Mouse (Mus musculus) midbrain, embryonic 14.5 days (tissue): ENCODE measurements around the gene Zgrf1. TPM values are rescaled to one million over a fixed set of nuclear protein-coding genes. Genes with fewer than 3 reads are reported as not detected.

Source experiments
- ATAC-seq: fragments of 200-750 bp; cut with Nextera tagmentation; 2 replicates; pipeline ENCODE4 v1.8.0; 2017; ENCODE audit warnings: moderate number of reproducible peaks, moderate library complexity; ENCODE audit not compliant: low FRiP score, low TSS enrichment
- DNase-seq: peaks from one replicate; pipeline ENCODE4 v3.0.0-alpha.2; 2015
- H3K27ac ChIP-seq: fragments of 300-500 bp; sonication (generic); replicated peaks from 2 replicates; pipeline ENCODE4 v1.5.1; 2014; ENCODE audit warnings: mild to moderate bottlenecking, low read depth, low read length, moderate library complexity
- H3K27me3 ChIP-seq: fragments of 300-500 bp; sonication (generic); 2 replicates; pipeline ENCODE4 v1.6.1; 2014; ENCODE audit warnings: low read length, control low read depth, mixed read lengths; ENCODE audit not compliant: control insufficient read depth, insufficient read depth
- H3K36me3 ChIP-seq: fragments of 300-500 bp; sonication (generic); 2 replicates; pipeline ENCODE4 v1.6.1; 2014; ENCODE audit warnings: low read length, control low read depth; ENCODE audit not compliant: control insufficient read depth, insufficient read depth
- H3K4me1 ChIP-seq: fragments of 300-500 bp; sonication (generic); 2 replicates; pipeline ENCODE4 v1.6.1; 2014; ENCODE audit warnings: mild to moderate bottlenecking, antibody characterized with exemption, low read length, control low read depth; ENCODE audit not compliant: control insufficient read depth, insufficient read depth
- H3K4me2 ChIP-seq: fragments of 300-500 bp; sonication (generic); 2 replicates; pipeline ENCODE4 v1.6.1; 2014; ENCODE audit warnings: mild to moderate bottlenecking, low read length, moderate library complexity
- H3K4me3 ChIP-seq: fragments of 300-500 bp; sonication (generic); replicated peaks from 2 replicates; pipeline ENCODE4 v1.5.1; 2014; ENCODE audit warnings: low read depth, low read length
- H3K9ac ChIP-seq: fragments of 300-500 bp; sonication (generic); replicated peaks from 2 replicates; pipeline ENCODE4 v1.6.1; 2014; ENCODE audit warnings: mild to moderate bottlenecking, low read length, moderate library complexity
- H3K9me3 ChIP-seq: fragments of 300-500 bp; sonication (generic); 2 replicates; pipeline ENCODE4 v1.6.1; 2016; ENCODE audit warnings: low read length, control low read depth, mixed read lengths; ENCODE audit not compliant: control insufficient read depth
- WGBS: fragments of 180-500 bp; shearing (Covaris S2); extraction: QIAGEN DNeasy Blood & Tissue Kit; methylation state at CpG from one replicate; pipeline ENCODE4 v1.1.7; 2014; 5-methylcytosine and 5-hydroxymethylcytosine counted together
- polyA plus RNA-seq: library from polyadenylated mRNA; unstranded; fragments of >200 nt; fragmentation: Nextera tagmentation; extraction: Ambion mirVana; gene quantifications from 2 replicates; pipeline ENCODE4 v1.2.1, GENCODE M21; 2014

The Zgrf1 gene
- polyA plus RNA-seq, 1 experiment from 2014 or later: 3.9 TPM

DNA sequence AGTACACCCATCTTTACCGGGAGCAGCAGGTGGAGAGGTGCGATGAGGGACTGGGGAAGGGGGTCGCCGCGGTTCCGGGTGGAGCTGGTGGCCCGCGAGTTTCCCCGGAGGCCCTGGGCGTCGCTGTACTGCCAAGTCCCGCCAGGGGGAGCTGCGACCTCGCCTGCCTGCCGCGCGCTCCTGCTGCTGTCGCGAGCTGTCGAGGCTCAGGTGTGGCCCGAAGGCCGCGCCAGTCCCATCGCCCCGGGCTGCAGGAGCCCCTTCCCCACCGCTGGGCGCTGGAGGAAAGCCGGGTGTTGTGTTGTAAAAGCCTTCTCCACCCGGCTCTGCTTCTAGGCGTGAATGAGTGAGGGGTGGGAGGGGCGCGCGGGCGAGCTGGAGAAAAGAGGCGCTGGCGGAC is 72.0 kb downstream of the Zgrf1 start:
- Histone ChIP-seq H3K4me1 (peaks cover 24% of the 10 kb centered on the region; the same call in 1 of the 2 replicates), H3K27me3 (peaks cover 74% of the 10 kb centered on the region), H3K9ac (no peak overlapping the region; the same call in 1 of the 2 replicates), H3K4me3 (peak overlapping the region; percentile 28), H3K27ac (peak overlapping the region; percentile 13; the same call in 1 of the 2 replicates), H3K36me3 (no peaks in the 10 kb centered on the region), H3K4me2 (peak overlapping the region; percentile 55), H3K9me3 (no peaks in the 10 kb centered on the region)
- WGBS: under 1% methylated on average over 36 of the region's 36 CpGs
- ATAC-seq: peak; percentile 76
- peak; percentile 88 for DNase-seq

DNA sequence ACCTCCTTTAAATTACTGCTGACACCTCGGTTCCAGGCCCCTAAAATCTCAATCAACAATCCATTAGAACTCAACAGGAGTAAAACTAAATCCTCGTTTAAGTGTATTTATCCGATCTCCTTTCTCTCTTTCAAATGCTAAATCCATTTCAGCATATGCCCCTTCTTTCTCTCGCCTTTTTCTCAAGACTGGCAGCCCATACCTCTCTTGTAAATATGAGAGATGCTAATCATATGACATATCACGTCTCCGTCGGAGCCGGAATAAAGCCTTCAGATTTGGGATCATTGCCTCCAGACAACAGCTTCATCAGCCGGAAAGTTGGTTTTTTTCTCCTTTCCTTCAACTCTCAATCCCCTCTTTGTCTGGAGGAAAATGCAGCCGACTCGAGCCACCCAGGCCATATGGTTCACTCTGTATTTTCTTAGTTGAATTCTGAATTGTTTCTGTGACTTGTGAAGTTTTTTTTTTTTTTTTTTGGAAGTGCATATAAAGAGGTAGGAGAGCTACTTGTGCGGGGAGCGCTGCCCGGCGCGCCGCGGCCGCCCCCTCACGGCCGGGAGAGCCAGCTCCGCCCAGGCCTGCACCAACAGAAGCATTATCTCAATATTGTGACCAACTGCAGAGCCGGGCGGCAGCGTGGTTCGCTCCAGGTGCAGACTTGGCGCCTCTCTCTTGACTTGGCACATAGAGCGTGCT is 72.6 kb downstream of the Zgrf1 start:
- Histone ChIP-seq H3K36me3 (no peaks in the 10 kb centered on the region), H3K27ac (peak overlapping the region; percentile 13; the same call in 1 of the 2 replicates), H3K4me3 (peak overlapping the region; percentile 28), H3K9ac (no peak overlapping the region; the same call in 1 of the 2 replicates), H3K4me1 (peaks cover 26% of the 10 kb centered on the region; the same call in 1 of the 2 replicates), H3K9me3 (no peaks in the 10 kb centered on the region), H3K27me3 (peaks cover 79% of the 10 kb centered on the region), H3K4me2 (peak overlapping the region; percentile 55)
- WGBS: under 1% methylated on average over 28 of the region's 28 CpGs
- peak; percentile 58 for ATAC-seq
- DNase-seq: peak; percentile 66

- no peaks in the 10 kb centered on the region for H3K9me3 ChIP-seq
- no peak for ATAC-seq
- H3K4me2 ChIP-seq: no peak overlapping the region
- no peak overlapping the region for H3K27ac ChIP-seq
- peaks cover 33% of the 10 kb centered on the region; the same call in 1 of the 2 replicates for H3K4me1 ChIP-seq
- H3K4me3 ChIP-seq: no peak overlapping the region
- 5% methylated on average over 3 of the region's 3 CpGs for WGBS
- no peaks in the 10 kb centered on the region for H3K36me3 ChIP-seq
- H3K27me3 ChIP-seq: peaks cover 86% of the 10 kb centered on the region
- no peak overlapping the region for H3K9ac ChIP-seq
- DNase-seq: no peak
Measured at GRCm38 (mm10) chr3:127626524-127626923, 73.2 kb downstream of the Zgrf1 start.

DNA sequence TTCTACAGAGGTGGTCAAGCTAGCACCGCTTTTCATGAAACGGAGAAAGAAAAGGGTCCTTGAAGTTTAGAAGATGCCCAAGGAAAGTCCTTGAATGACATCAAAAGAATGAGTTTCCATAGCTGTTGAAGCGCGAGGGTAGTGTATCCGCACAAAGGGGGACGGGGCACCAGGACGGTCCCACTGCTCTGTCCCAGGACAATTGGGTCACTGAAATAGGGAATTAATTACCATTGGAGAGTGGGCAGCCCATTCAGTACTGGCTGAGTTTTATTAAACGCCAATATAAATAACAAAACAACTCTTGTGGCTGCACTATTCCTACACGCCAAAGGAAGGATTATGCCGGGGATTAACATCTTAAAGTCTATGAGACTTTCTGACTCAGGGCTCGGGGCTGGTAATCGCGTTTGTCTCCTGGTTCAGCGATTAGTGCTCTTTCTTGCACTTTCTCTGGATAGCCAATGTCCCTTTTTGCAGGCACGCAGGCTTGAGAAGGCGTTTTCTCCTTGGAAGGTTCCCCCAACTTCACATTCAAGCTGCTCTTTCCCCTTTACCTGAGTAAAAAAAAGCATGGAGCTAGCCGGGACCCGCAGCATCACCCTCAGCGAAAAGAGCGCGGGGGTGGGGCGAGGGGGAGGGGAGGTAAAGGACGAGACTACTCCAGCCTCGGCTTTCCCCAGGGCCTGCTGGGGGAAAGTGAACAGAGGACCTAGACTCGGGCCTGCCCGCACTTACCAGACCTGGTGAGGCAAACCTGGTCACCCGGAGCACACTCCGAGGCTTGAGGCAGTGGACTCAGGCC is 74.1 kb downstream of the Zgrf1 start:
- Histone ChIP-seq H3K4me2 (peak overlapping the region; percentile 34), H3K4me3 (no peak overlapping the region), H3K36me3 (no peaks in the 10 kb centered on the region), H3K9me3 (no peaks in the 10 kb centered on the region), H3K4me1 (peaks cover 35% of the 10 kb centered on the region; the same call in 1 of the 2 replicates), H3K27ac (no peak overlapping the region), H3K27me3 (peaks cover 88% of the 10 kb centered on the region), H3K9ac (no peak overlapping the region)
- under 1% methylated on average over 28 of the region's 28 CpGs for WGBS
- ATAC-seq (peak; percentile 55; the same call in 1 of the 2 replicates), DNase-seq (peak; percentile 67)

DNA sequence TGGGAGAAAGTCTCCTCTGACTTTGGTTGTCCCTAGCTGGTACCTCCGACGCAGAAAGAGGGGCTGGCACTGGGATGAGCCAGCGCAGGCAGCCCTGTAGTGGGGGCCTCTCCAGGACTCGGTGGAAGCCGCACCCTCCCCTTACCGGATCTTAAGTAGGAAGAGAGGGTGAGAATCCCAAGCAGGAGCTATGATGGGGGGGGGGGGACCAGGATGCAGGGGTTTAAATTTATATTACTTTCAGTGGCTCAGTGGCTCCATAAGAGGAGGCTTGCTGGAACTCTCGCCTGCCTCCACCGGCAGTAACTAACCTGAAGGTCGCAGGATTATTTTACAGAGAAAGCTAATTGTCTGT is 74.6 kb downstream of the Zgrf1 start:
- Histone ChIP-seq H3K27ac (no peak overlapping the region), H3K9ac (no peak overlapping the region), H3K4me1 (peaks cover 39% of the 10 kb centered on the region; the same call in 1 of the 2 replicates), H3K36me3 (no peaks in the 10 kb centered on the region), H3K9me3 (no peaks in the 10 kb centered on the region), H3K27me3 (peaks cover 82% of the 10 kb centered on the region), H3K4me2 (peak overlapping the region; percentile 34), H3K4me3 (no peak overlapping the region)
- DNase-seq (no peak), ATAC-seq (no peak)
- 0% methylated on average over 9 of the region's 9 CpGs for WGBS

GRCm38 (mm10) chr3:127628311-127629184 is 75.3 kb downstream of the Zgrf1 start:
- Histone ChIP-seq H3K36me3 (no peaks in the 10 kb centered on the region), H3K4me1 (peaks cover 43% of the 10 kb centered on the region; the same call in 1 of the 2 replicates), H3K9me3 (no peaks in the 10 kb centered on the region), H3K4me3 (no peak overlapping the region), H3K27me3 (peaks cover 81% of the 10 kb centered on the region), H3K9ac (no peak overlapping the region), H3K4me2 (peak overlapping the region; percentile 34), H3K27ac (no peak overlapping the region)
- 2% methylated on average over 37 of the region's 37 CpGs for WGBS
- DNase-seq: peak; percentile 57
- ATAC-seq: no peak

- DNase-seq: no peak
- 8% methylated on average over 1 of the region's 1 CpGs for WGBS
Measured at GRCm38 (mm10) chr3:127630190-127630589, 76.9 kb downstream of the Zgrf1 start.

GRCm38 (mm10) chr3:127630735-127631372 is 77.6 kb downstream of the Zgrf1 start:
- Histone ChIP-seq H3K27ac (no peak overlapping the region), H3K27me3 (peaks cover 76% of the 10 kb centered on the region), H3K4me2 (peak overlapping the region; percentile 88), H3K4me1 (peaks cover 40% of the 10 kb centered on the region; the same call in 1 of the 2 replicates), H3K9ac (no peak overlapping the region), H3K9me3 (no peaks in the 10 kb centered on the region), H3K4me3 (no peak overlapping the region), H3K36me3 (no peaks in the 10 kb centered on the region)
- DNase-seq (no peak), ATAC-seq (no peak)
- WGBS: 2% methylated on average over 17 of the region's 17 CpGs

More at GRCm38 (mm10) chr3:127630190-127630589, 76.9 kb downstream of the Zgrf1 start:
- no peak overlapping the region for H3K4me3 ChIP-seq
- no peak overlapping the region for H3K9ac ChIP-seq
- H3K36me3 ChIP-seq: no peaks in the 10 kb centered on the region
- no peak overlapping the region for H3K4me2 ChIP-seq
- ATAC-seq: no peak
- no peaks in the 10 kb centered on the region for H3K9me3 ChIP-seq
- H3K27ac ChIP-seq: no peak overlapping the region
- H3K4me1 ChIP-seq: peaks cover 42% of the 10 kb centered on the region; the same call in 1 of the 2 replicates
- peaks cover 77% of the 10 kb centered on the region for H3K27me3 ChIP-seq
